Mouse (Mus musculus): ENCODE measurements around the gene Dusp2.

Dusp2 gene

DNA sequence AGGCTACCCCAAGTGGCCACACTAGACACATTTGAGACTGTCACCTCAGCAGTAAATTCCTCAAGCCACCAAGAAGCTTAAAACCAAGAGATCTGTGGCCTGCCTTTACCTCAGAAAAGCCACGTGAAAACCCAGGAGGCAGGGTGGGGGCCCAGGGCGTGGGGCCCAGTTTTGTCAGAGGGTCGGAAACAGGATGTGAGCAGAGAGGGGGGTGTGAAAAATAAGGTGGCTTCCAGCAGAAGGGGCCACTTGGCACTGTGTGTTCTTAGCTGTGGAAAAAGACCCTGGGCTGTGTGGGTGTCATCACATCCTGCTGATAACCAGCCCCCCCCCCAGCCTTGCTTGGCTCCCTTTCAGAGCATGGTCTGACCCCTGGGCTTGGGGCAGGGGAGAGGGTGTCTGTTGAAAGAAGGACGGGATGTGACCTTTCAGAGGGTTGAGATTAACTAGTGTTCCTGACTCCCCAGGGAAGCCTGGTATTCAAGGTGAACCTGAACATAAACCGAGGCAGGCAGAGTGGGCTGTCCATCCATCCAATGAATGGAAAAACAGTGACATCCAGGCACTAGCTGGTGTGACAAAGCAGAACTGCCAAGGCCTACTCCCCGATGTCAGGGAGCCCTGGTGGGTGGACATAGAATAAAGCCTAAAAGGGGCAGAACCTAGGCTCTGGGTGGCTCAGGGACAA is 21.3 kb upstream of the Dusp2 start:
- Histone ChIP-seq H3K4me3 (replicated peaks; ENCODE audit: low read length) (no peak overlapping the region), H3K4me1 (replicated peaks; ENCODE audit: low read depth, low read length) (no peaks in the 10 kb centered on the region), H3K9me3 (ENCODE audit: low read length) (peaks cover 5% of the 10 kb centered on the region; the same call in 1 of the 2 replicates), H3K36me3 (ENCODE audit: insufficient read depth, low read length) (no peaks in the 10 kb centered on the region), H3K27me3 (ENCODE audit: insufficient read depth, low read length) (peaks cover 9% of the 10 kb centered on the region)
- TF ChIP-seq CTCF (conservative IDR thresholded peaks at IDR 0.05; ENCODE audit: low read length) (no peak), POU5F1 (IDR thresholded peaks at IDR 0.05; ENCODE audit: borderline replicate concordance, low read length) (no peak), NANOG (IDR thresholded peaks at IDR 0.05; ENCODE audit: borderline replicate concordance, low read length) (no peak)

DNA sequence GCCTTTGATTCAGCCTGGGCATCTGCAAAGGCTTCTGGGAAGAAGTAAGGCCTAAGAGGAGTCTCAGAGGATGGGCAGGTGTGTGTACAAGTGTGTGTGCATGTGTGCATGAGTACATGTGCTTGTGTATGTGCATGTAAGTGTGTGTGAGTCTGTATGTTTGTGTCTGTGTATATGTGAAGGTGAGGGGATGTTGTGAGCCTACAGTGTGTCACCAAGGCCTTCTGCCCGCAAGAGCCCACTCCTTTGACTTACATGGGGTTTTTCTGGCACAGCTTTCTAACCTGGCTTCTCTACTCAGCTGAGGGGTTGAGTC is 20.8 kb upstream of the Dusp2 start:
- no peaks in the 10 kb centered on the region for H3K4me1 ChIP-seq (replicated peaks; ENCODE audit: low read depth, low read length)
- peaks cover 14% of the 10 kb centered on the region for H3K27me3 ChIP-seq (ENCODE audit: insufficient read depth, low read length)
- peaks cover 5% of the 10 kb centered on the region; the same call in 1 of the 2 replicates for H3K9me3 ChIP-seq (ENCODE audit: low read length)
- no peak overlapping the region for H3K4me3 ChIP-seq (replicated peaks; ENCODE audit: low read length)
- no peaks in the 10 kb centered on the region for H3K36me3 ChIP-seq (ENCODE audit: insufficient read depth, low read length)
- TF ChIP-seq POU5F1 (IDR thresholded peaks at IDR 0.05; ENCODE audit: borderline replicate concordance, low read length) (no peak), NANOG (IDR thresholded peaks at IDR 0.05; ENCODE audit: borderline replicate concordance, low read length) (no peak), CTCF (conservative IDR thresholded peaks at IDR 0.05; ENCODE audit: low read length) (no peak)

DNA sequence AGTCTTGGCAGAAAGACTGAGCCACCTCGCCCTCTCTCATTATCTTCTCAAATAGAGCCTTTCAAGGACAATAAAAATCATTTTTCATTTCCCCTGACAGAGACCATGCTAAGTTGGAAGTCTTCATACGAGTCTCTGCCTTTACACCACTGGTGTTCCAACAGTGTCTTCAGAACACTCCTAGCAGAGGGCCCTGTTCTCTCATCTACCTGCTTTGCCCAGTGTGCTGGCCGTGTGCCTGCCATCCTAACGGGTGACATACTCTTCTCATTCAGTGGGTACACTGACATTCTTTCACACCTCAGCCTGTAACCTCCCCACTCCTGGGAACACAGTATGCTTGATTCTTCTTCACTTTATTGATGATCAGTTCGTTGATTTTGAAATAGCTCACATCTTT is 19.5 kb upstream of the Dusp2 start:
- Histone ChIP-seq H3K9me3 (ENCODE audit: low read length) (peaks cover 5% of the 10 kb centered on the region; the same call in 1 of the 2 replicates), H3K4me1 (replicated peaks; ENCODE audit: low read depth, low read length) (no peaks in the 10 kb centered on the region), H3K27me3 (ENCODE audit: insufficient read depth, low read length) (peaks cover 14% of the 10 kb centered on the region), H3K36me3 (ENCODE audit: insufficient read depth, low read length) (no peaks in the 10 kb centered on the region), H3K4me3 (replicated peaks; ENCODE audit: low read length) (no peak overlapping the region)
- TF ChIP-seq CTCF (conservative IDR thresholded peaks at IDR 0.05; ENCODE audit: low read length) (no peak), NANOG (IDR thresholded peaks at IDR 0.05; ENCODE audit: borderline replicate concordance, low read length) (no peak), POU5F1 (IDR thresholded peaks at IDR 0.05; ENCODE audit: borderline replicate concordance, low read length) (no peak)

DNA sequence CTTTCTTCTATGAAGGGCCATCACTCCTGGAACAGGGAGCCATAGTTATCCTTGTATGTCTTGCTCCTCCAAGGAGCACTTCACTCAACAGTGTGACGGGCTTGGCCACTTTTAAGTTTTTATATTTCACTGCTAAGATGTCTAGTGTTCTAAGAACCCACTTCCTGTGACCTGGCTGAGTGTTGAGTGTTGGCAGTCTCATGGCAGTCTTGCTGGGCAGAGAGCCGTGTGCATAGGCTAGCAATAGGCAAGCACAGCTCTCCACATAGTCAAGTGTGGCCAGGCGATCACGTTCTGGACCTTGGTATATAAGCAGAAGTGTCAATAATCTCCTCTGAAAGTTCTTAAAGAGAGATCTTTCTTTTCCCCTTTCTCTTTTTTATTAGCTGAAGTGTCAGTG is 17.8 kb upstream of the Dusp2 start:
- no peaks in the 10 kb centered on the region for H3K4me1 ChIP-seq (replicated peaks; ENCODE audit: low read depth, low read length)
- H3K27me3 ChIP-seq (ENCODE audit: insufficient read depth, low read length): peaks cover 14% of the 10 kb centered on the region
- no peak overlapping the region for H3K4me3 ChIP-seq (replicated peaks; ENCODE audit: low read length)
- TF ChIP-seq CTCF (conservative IDR thresholded peaks at IDR 0.05; ENCODE audit: low read length) (no peak), POU5F1 (IDR thresholded peaks at IDR 0.05; ENCODE audit: borderline replicate concordance, low read length) (no peak), NANOG (IDR thresholded peaks at IDR 0.05; ENCODE audit: borderline replicate concordance, low read length) (no peak)
- H3K36me3 ChIP-seq (ENCODE audit: insufficient read depth, low read length): no peaks in the 10 kb centered on the region
- H3K9me3 ChIP-seq (ENCODE audit: low read length): no peaks in the 10 kb centered on the region

DNA sequence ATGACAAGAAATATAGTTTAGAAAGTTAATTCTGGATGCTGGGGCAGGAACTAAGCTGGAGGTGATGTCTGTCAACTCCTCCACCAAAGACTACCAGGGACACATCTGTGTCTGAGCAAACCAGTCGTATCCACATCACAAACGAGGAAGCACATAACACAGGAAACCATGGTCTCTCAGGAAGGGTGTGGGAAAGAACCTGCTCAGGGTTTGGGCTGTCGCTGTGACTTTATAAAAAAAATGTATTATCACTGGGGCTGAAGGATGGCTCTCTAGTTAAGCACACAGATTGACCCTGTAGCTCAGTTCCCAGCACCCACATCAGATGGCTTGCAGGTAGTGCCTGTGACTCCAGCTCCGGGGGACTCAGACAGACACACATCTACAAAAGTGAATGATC is 16.9 kb upstream of the Dusp2 start:
- no peaks in the 10 kb centered on the region for H3K4me1 ChIP-seq (replicated peaks; ENCODE audit: low read depth, low read length)
- H3K4me3 ChIP-seq (replicated peaks; ENCODE audit: low read length): no peak overlapping the region
- TF ChIP-seq NANOG (IDR thresholded peaks at IDR 0.05; ENCODE audit: borderline replicate concordance, low read length) (no peak), CTCF (conservative IDR thresholded peaks at IDR 0.05; ENCODE audit: low read length) (no peak), POU5F1 (IDR thresholded peaks at IDR 0.05; ENCODE audit: borderline replicate concordance, low read length) (no peak)
- no peaks in the 10 kb centered on the region for H3K9me3 ChIP-seq (ENCODE audit: low read length)
- no peaks in the 10 kb centered on the region for H3K36me3 ChIP-seq (ENCODE audit: insufficient read depth, low read length)
- peaks cover 14% of the 10 kb centered on the region for H3K27me3 ChIP-seq (ENCODE audit: insufficient read depth, low read length)

DNA sequence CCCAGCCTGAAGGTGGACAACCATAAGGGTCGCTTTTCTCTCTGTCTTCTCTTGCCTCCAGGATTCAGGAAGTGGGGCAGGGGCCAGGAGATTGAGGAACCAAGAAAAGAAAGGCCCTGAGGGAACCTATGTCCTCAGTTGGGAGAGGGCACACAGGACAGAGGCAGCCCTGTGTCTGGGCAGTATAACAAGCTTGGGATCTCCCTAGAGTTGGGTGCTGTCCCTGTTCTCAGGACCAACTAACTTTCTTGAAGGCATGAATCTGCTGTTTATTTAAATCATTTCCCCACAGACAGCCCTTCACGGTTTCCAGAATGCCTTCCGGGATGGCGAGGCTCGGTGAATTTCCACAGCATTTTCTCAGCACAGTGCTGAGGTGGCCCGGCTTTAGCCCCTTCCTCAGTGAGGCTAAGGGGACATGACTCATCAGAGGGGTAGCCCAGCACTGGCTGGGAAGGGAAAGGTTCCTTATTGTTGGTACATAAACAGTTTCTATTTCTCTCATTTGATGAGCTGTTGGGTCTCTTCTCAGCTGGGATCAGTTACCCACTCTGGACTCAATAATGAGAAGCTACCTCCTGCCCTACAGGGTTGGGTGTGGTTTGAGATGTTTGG is 13.2 kb upstream of the Dusp2 start:
- no peaks in the 10 kb centered on the region for H3K36me3 ChIP-seq (ENCODE audit: insufficient read depth, low read length)
- peaks cover 21% of the 10 kb centered on the region for H3K27me3 ChIP-seq (ENCODE audit: insufficient read depth, low read length)
- no peak overlapping the region for H3K4me3 ChIP-seq (replicated peaks; ENCODE audit: low read length)
- no peak for TF ChIP-seq NANOG (IDR thresholded peaks at IDR 0.05; ENCODE audit: borderline replicate concordance, low read length)
- TF ChIP-seq CTCF (conservative IDR thresholded peaks at IDR 0.05; ENCODE audit: low read length): no peak
- TF ChIP-seq POU5F1 (IDR thresholded peaks at IDR 0.05; ENCODE audit: borderline replicate concordance, low read length): no peak
- H3K9me3 ChIP-seq (ENCODE audit: low read length): no peaks in the 10 kb centered on the region
- H3K4me1 ChIP-seq (replicated peaks; ENCODE audit: low read depth, low read length): no peaks in the 10 kb centered on the region

DNA sequence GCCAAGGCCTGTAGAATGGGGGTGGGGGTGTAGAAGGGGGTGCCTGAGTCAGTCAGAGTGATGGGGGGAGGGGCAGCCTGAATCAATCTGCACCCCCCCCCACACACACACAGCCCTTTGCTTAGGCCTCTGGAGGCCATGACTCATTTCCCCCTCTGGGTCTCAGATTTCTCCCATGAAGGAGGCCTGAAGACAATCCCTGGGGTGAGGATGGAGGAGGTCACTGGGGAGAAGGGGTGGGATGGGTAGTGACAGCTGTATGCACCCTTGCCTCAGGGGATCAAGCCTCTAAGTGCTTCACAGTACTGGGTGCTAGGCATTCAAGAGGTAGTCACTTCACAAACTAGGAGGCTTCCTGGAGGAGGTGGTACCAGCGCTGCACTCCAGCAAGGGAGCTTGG is 12.3 kb upstream of the Dusp2 start:
- TF ChIP-seq POU5F1 (IDR thresholded peaks at IDR 0.05; ENCODE audit: borderline replicate concordance, low read length) (no peak), NANOG (IDR thresholded peaks at IDR 0.05; ENCODE audit: borderline replicate concordance, low read length) (no peak), CTCF (conservative IDR thresholded peaks at IDR 0.05; ENCODE audit: low read length) (no peak)
- Histone ChIP-seq H3K36me3 (ENCODE audit: insufficient read depth, low read length) (no peaks in the 10 kb centered on the region), H3K4me3 (replicated peaks; ENCODE audit: low read length) (no peak overlapping the region), H3K9me3 (ENCODE audit: low read length) (no peaks in the 10 kb centered on the region), H3K4me1 (replicated peaks; ENCODE audit: low read depth, low read length) (no peaks in the 10 kb centered on the region), H3K27me3 (ENCODE audit: insufficient read depth, low read length) (peaks cover 23% of the 10 kb centered on the region)

DNA sequence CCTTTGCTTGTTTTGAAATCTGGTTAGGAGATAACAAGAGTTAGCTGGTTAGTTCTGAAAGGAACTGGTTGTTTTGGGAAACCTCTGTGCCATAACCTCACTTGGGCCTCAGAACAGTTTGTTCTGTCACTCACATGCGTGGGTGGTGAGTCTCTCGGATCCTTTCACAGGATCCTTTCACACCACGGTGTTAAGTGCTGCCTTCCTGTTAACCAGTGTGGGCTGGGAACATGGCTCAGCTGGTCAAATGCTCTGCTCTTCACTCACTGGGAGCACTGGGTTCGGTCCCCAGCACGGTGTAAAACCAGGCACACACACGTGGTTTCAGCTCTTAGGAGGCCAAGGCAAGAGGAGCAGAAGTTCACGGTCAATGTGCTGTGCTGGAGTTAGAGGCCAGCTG is 11.5 kb upstream of the Dusp2 start:
- Histone ChIP-seq H3K27me3 (ENCODE audit: insufficient read depth, low read length) (peaks cover 28% of the 10 kb centered on the region), H3K9me3 (ENCODE audit: low read length) (no peaks in the 10 kb centered on the region), H3K36me3 (ENCODE audit: insufficient read depth, low read length) (no peaks in the 10 kb centered on the region), H3K4me3 (replicated peaks; ENCODE audit: low read length) (no peak overlapping the region), H3K4me1 (replicated peaks; ENCODE audit: low read depth, low read length) (no peaks in the 10 kb centered on the region)
- TF ChIP-seq POU5F1 (IDR thresholded peaks at IDR 0.05; ENCODE audit: borderline replicate concordance, low read length) (no peak), NANOG (IDR thresholded peaks at IDR 0.05; ENCODE audit: borderline replicate concordance, low read length) (no peak), CTCF (conservative IDR thresholded peaks at IDR 0.05; ENCODE audit: low read length) (no peak)

Data from E14TG2a.4 (cell line).